Mouse (Mus musculus) forebrain, embryonic 15.5 days (tissue): ENCODE data around the gene Snx13. TPM values are rescaled to one million over a fixed set of nuclear protein-coding genes. Genes with fewer than 3 reads are reported as not detected.

Source experiments
- ATAC-seq: fragments of 200-750 bp; cut with Nextera tagmentation; replicated peaks from 2 replicates; pipeline ENCODE4 v1.8.0; 2017; ENCODE audit warnings: mild to moderate bottlenecking, moderate TSS enrichment, moderate library complexity
- H3K27ac ChIP-seq: fragments of 300-500 bp; sonication (generic); replicated peaks from 2 replicates; pipeline ENCODE4 v1.5.1; 2015; ENCODE audit warnings: mild to moderate bottlenecking, inconsistent platforms
- H3K27me3 ChIP-seq: fragments of 300-500 bp; sonication (generic); 2 replicates; pipeline ENCODE4 v1.6.1; 2015; ENCODE audit warnings: inconsistent platforms
- H3K36me3 ChIP-seq: fragments of 300-500 bp; sonication (generic); 2 replicates; pipeline ENCODE4 v1.6.1; 2015; ENCODE audit warnings: mild to moderate bottlenecking, inconsistent platforms
- H3K4me1 ChIP-seq: fragments of 300-500 bp; sonication (generic); 2 replicates; pipeline ENCODE4 v1.6.1; 2015; ENCODE audit warnings: inconsistent platforms
- H3K4me2 ChIP-seq: fragments of 300-500 bp; sonication (generic); replicated peaks from 2 replicates; pipeline ENCODE4 v1.6.1; 2015; ENCODE audit warnings: mild to moderate bottlenecking, inconsistent platforms
- H3K4me3 ChIP-seq: fragments of 300-500 bp; sonication (generic); 2 replicates; pipeline ENCODE4 v1.5.1; 2015; ENCODE audit warnings: mild to moderate bottlenecking, inconsistent platforms
- H3K9ac ChIP-seq: fragments of 300-500 bp; sonication (generic); replicated peaks from 2 replicates; pipeline ENCODE4 v1.6.1; 2015; ENCODE audit warnings: mild to moderate bottlenecking, inconsistent platforms
- H3K9me3 ChIP-seq: fragments of 300-500 bp; sonication (generic); 2 replicates; pipeline ENCODE4 v1.6.1; 2016; ENCODE audit warnings: inconsistent platforms
- WGBS: fragments of 180-500 bp; shearing (Covaris S2); methylation state at CpG from one replicate; pipeline ENCODE4 v1.1.7; 2015; ENCODE audit warnings: mixed read lengths; 5-methylcytosine and 5-hydroxymethylcytosine counted together
- polyA plus RNA-seq: library from polyadenylated mRNA; unstranded; fragments of >200 nt; fragmentation: Nextera tagmentation; extraction: Ambion mirVana; gene quantifications from 2 replicates; pipeline ENCODE4 v1.2.1, GENCODE M21; 2015

The Snx13 gene
- polyA plus RNA-seq, 1 experiment from 2014 or later: 32.1 TPM

- 92% methylated on average over 9 of the region's 9 CpGs for WGBS
- Histone ChIP-seq H3K4me3 (no peak overlapping the region), H3K9ac (no peak overlapping the region), H3K4me2 (no peak overlapping the region), H3K27ac (no peak overlapping the region), H3K9me3 (no peaks in the 10 kb centered on the region), H3K27me3 (no peaks in the 10 kb centered on the region), H3K4me1 (peaks cover 3% of the 10 kb centered on the region; the same call in 1 of the 2 replicates), H3K36me3 (no peaks in the 10 kb centered on the region)
- no peak for ATAC-seq
These were observed 28.2 kb upstream of the Snx13 start for GRCm38 (mm10) chr12:35018679-35019237.

- no peaks in the 10 kb centered on the region for H3K27me3 ChIP-seq
- ATAC-seq: no peak
- H3K9me3 ChIP-seq: no peaks in the 10 kb centered on the region
- WGBS: 88% methylated on average over 9 of the region's 9 CpGs
- no peaks in the 10 kb centered on the region for H3K36me3 ChIP-seq
- H3K4me3 ChIP-seq: no peak overlapping the region
- no peaks in the 10 kb centered on the region for H3K4me1 ChIP-seq
- no peak overlapping the region for H3K9ac ChIP-seq
- no peak overlapping the region for H3K27ac ChIP-seq
- no peak overlapping the region for H3K4me2 ChIP-seq
These were observed 25.7 kb upstream of the Snx13 start for GRCm38 (mm10) chr12:35021285-35021684.

GRCm38 (mm10) chr12:35022066-35022465 lies 24.9 kb upstream of the Snx13 start:
- H3K4me1 ChIP-seq: no peaks in the 10 kb centered on the region
- ATAC-seq: no peak
- no peak overlapping the region for H3K9ac ChIP-seq
- H3K4me2 ChIP-seq: no peak overlapping the region
- H3K9me3 ChIP-seq: no peaks in the 10 kb centered on the region
- 45% methylated on average over 10 of the region's 10 CpGs for WGBS
- no peaks in the 10 kb centered on the region for H3K27me3 ChIP-seq
- H3K27ac ChIP-seq: no peak overlapping the region
- no peak overlapping the region for H3K4me3 ChIP-seq
- no peaks in the 10 kb centered on the region for H3K36me3 ChIP-seq

GRCm38 (mm10) chr12:35025916-35026432 lies 21.0 kb upstream of the Snx13 start:
- no peaks in the 10 kb centered on the region for H3K4me1 ChIP-seq
- no peak overlapping the region for H3K9ac ChIP-seq
- no peak for ATAC-seq
- no peak overlapping the region for H3K4me2 ChIP-seq
- no peaks in the 10 kb centered on the region for H3K36me3 ChIP-seq
- no peaks in the 10 kb centered on the region for H3K9me3 ChIP-seq
- H3K27ac ChIP-seq: no peak overlapping the region
- H3K4me3 ChIP-seq: no peak overlapping the region
- H3K27me3 ChIP-seq: no peaks in the 10 kb centered on the region
- 43% methylated on average over 4 of the region's 4 CpGs for WGBS

GRCm38 (mm10) chr12:35027533-35027932 lies 19.5 kb upstream of the Snx13 start:
- no peaks in the 10 kb centered on the region for H3K27me3 ChIP-seq
- H3K4me3 ChIP-seq: no peak overlapping the region
- ATAC-seq: no peak
- H3K36me3 ChIP-seq: no peaks in the 10 kb centered on the region
- no peak overlapping the region for H3K27ac ChIP-seq
- H3K4me2 ChIP-seq: no peak overlapping the region
- no peak overlapping the region for H3K9ac ChIP-seq
- no peaks in the 10 kb centered on the region for H3K9me3 ChIP-seq
- WGBS: 25% methylated on average over 1 of the region's 1 CpGs
- no peaks in the 10 kb centered on the region for H3K4me1 ChIP-seq

GRCm38 (mm10) chr12:35038668-35039570 lies 8.1 kb upstream of the Snx13 start:
- H3K4me3 ChIP-seq: no peak overlapping the region
- ATAC-seq: no peak

GRCm38 (mm10) chr12:35039571-35039936 lies 7.4 kb upstream of the Snx13 start:
- Histone ChIP-seq H3K9ac (no peak overlapping the region), H3K27me3 (no peaks in the 10 kb centered on the region), H3K4me2 (no peak overlapping the region), H3K27ac (no peak overlapping the region), H3K9me3 (no peaks in the 10 kb centered on the region), H3K4me3 (no peak overlapping the region), H3K4me1 (no peaks in the 10 kb centered on the region), H3K36me3 (no peaks in the 10 kb centered on the region)
- ATAC-seq: no peak
- 87% methylated on average over 5 of the region's 5 CpGs for WGBS

More at GRCm38 (mm10) chr12:35038668-35039570, 8.1 kb upstream of the Snx13 start:
- H3K9me3 ChIP-seq: no peaks in the 10 kb centered on the region
- H3K4me1 ChIP-seq: no peaks in the 10 kb centered on the region
- no peaks in the 10 kb centered on the region for H3K27me3 ChIP-seq
- H3K9ac ChIP-seq: no peak overlapping the region
- WGBS: 44% methylated on average over 14 of the region's 14 CpGs
- H3K36me3 ChIP-seq: no peaks in the 10 kb centered on the region
- no peak overlapping the region for H3K27ac ChIP-seq
- no peak overlapping the region for H3K4me2 ChIP-seq

GRCm38 (mm10) chr12:35041964-35042363 lies 5.0 kb upstream of the Snx13 start:
- no peaks in the 10 kb centered on the region for H3K36me3 ChIP-seq
- H3K27ac ChIP-seq: no peak overlapping the region
- no peak overlapping the region for H3K9ac ChIP-seq
- no peak overlapping the region for H3K4me2 ChIP-seq
- no peak for ATAC-seq
- no peaks in the 10 kb centered on the region for H3K27me3 ChIP-seq
- WGBS: 73% methylated on average over 8 of the region's 8 CpGs
- H3K4me1 ChIP-seq: peaks cover 3% of the 10 kb centered on the region; the same call in 1 of the 2 replicates
- H3K4me3 ChIP-seq: no peak overlapping the region
- H3K9me3 ChIP-seq: no peaks in the 10 kb centered on the region

GRCm38 (mm10) chr12:35046310-35046998 lies 532 bp upstream of the Snx13 start:
- Histone ChIP-seq H3K4me3 (peak overlapping the region; percentile 93), H3K27me3 (no peaks in the 10 kb centered on the region), H3K9me3 (no peaks in the 10 kb centered on the region), H3K9ac (peak overlapping the region; percentile 95), H3K27ac (peak overlapping the region; percentile 97), H3K4me2 (peak overlapping the region; percentile 60), H3K36me3 (no peaks in the 10 kb centered on the region), H3K4me1 (peaks cover 24% of the 10 kb centered on the region)
- ATAC-seq: no peak
- WGBS: under 1% methylated on average over 36 of the region's 36 CpGs

GRCm38 (mm10) chr12:35047320-35048225 lies 587 bp downstream of the Snx13 start:
- Histone ChIP-seq H3K4me2 (peak overlapping the region; percentile 77), H3K4me1 (peaks cover 25% of the 10 kb centered on the region), H3K9me3 (no peaks in the 10 kb centered on the region), H3K27ac (peak overlapping the region; percentile 97), H3K27me3 (no peaks in the 10 kb centered on the region), H3K4me3 (peak overlapping the region; percentile 93), H3K9ac (peak overlapping the region; percentile 95), H3K36me3 (no peaks in the 10 kb centered on the region)
- WGBS: under 1% methylated on average over 65 of the region's 65 CpGs
- peak; percentile 85 for ATAC-seq

GRCm38 (mm10) chr12:35048891-35049290 lies 1.9 kb downstream of the Snx13 start:
- peaks cover 25% of the 10 kb centered on the region for H3K4me1 ChIP-seq
- no peak overlapping the region for H3K27ac ChIP-seq
- no peaks in the 10 kb centered on the region for H3K27me3 ChIP-seq
- ATAC-seq: no peak
- WGBS: 93% methylated on average over 3 of the region's 3 CpGs
- H3K4me3 ChIP-seq: no peak overlapping the region
- H3K9ac ChIP-seq: no peak overlapping the region
- H3K36me3 ChIP-seq: no peaks in the 10 kb centered on the region
- H3K9me3 ChIP-seq: no peaks in the 10 kb centered on the region
- H3K4me2 ChIP-seq: no peak overlapping the region
